Mouse (Mus musculus) cerebellum, postnatal 25 days (tissue): Measurements from ENCODE around the gene Fkbp6.

ENCODE experiments used
- DNase-seq, 2 experiments: peaks; one replicate each; pipeline ENCODE4 v3.0.0; 2021; ENCODE audit warnings: mixed read lengths in 2 of 2

Fkbp6 gene

GRCm38 (mm10) chr5:135351606-135352005 lies 1.8 kb upstream of the Fkbp6 start:
- DNase-seq: no peak

GRCm38 (mm10) chr5:135347511-135348011 lies 2.3 kb downstream of the Fkbp6 start:
- DNase-seq: no peak

GRCm38 (mm10) chr5:135346430-135346829 lies 3.4 kb downstream of the Fkbp6 start:
- no peak for DNase-seq

- DNase-seq: peak in 1 of 2 experiments; percentile 17
Observed at GRCm38 (mm10) chr5:135345989-135346388, 3.9 kb downstream of the Fkbp6 start.

GRCm38 (mm10) chr5:135337575-135337974 lies 12.3 kb downstream of the Fkbp6 start:
- no peak for DNase-seq

GRCm38 (mm10) chr5:135331161-135331560 lies 18.7 kb downstream of the Fkbp6 start:
- no peak for DNase-seq

GRCm38 (mm10) chr5:135330201-135330600 lies 19.6 kb downstream of the Fkbp6 start:
- DNase-seq: no peak

GRCm38 (mm10) chr5:135329471-135329870 lies 20.4 kb downstream of the Fkbp6 start:
- no peak for DNase-seq

- no peak for DNase-seq
Observed at GRCm38 (mm10) chr5:135326121-135326659, 23.7 kb downstream of the Fkbp6 start.

- DNase-seq: no peak
Observed at GRCm38 (mm10) chr5:135322197-135322596, 27.6 kb downstream of the Fkbp6 start.

- DNase-seq: no peak
Observed at GRCm38 (mm10) chr5:135319856-135320255, 30.0 kb downstream of the Fkbp6 start.

- DNase-seq: no peak
Observed at GRCm38 (mm10) chr5:135316177-135316576, 33.7 kb downstream of the Fkbp6 start.

- DNase-seq: no peak
Observed at GRCm38 (mm10) chr5:135306321-135306965, 43.4 kb downstream of the Fkbp6 start.

GRCm38 (mm10) chr5:135302454-135302853 lies 47.4 kb downstream of the Fkbp6 start:
- DNase-seq: no peak

GRCm38 (mm10) chr5:135301916-135302315 lies 47.9 kb downstream of the Fkbp6 start:
- DNase-seq: no peak

- DNase-seq: no peak
Observed at GRCm38 (mm10) chr5:135292001-135292400, 57.8 kb downstream of the Fkbp6 start.

- DNase-seq: no peak
Observed at GRCm38 (mm10) chr5:135291193-135291592, 58.7 kb downstream of the Fkbp6 start.

- DNase-seq: no peak
Observed at GRCm38 (mm10) chr5:135290703-135291102, 59.1 kb downstream of the Fkbp6 start.

GRCm38 (mm10) chr5:135286926-135287325 lies 62.9 kb downstream of the Fkbp6 start:
- no peak for DNase-seq

GRCm38 (mm10) chr5:135286185-135286584 lies 63.7 kb downstream of the Fkbp6 start:
- peak; percentile 81 to 89 for DNase-seq

GRCm38 (mm10) chr5:135285211-135285610 lies 64.6 kb downstream of the Fkbp6 start:
- no peak for DNase-seq

- DNase-seq: no peak
Observed at GRCm38 (mm10) chr5:135280226-135280625, 69.6 kb downstream of the Fkbp6 start.

- peak in 1 of 2 experiments; percentile 12 for DNase-seq
Observed at GRCm38 (mm10) chr5:135276597-135276996, 73.2 kb downstream of the Fkbp6 start.

GRCm38 (mm10) chr5:135274663-135275396 lies 75.0 kb downstream of the Fkbp6 start:
- no peak for DNase-seq
